Mouse (Mus musculus): ENCODE data around the gene Efhc1. TPM values are rescaled to one million over a fixed set of nuclear protein-coding genes. Genes with fewer than 3 reads are reported as not detected.

Efhc1 gene
- polyA plus RNA-seq, 1 experiment from 2014 or later: 0.39 TPM

DNA sequence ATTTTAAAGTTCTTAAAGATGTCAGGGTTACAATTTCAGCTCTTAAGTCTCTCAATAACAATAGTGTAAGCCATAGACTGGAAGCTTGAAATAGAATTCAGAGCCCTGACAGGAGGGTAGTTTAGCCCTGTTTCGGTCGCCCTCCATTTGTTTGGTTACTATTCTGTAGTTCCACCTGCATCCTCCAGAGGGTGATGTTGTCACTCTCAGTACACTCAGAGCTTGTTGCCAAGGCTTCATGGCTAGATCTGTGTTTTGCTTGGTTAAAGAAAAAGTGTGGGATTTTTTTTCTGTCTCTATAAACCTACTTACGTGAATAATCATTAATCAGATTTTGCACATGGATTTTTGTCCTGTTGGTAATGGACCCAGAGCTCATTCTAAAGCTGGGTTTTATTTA lies 12.4 kb upstream of the Efhc1 start:
- H3K4me3 ChIP-seq (ENCODE audit: low read depth, low read length): no peak overlapping the region
- no peak overlapping the region for H3K9ac ChIP-seq (ENCODE audit: low read depth, low read length)
- WGBS (ENCODE audit: insufficient replicate concordance): 18% methylated on average over 3 of the region's 3 CpGs
- ATAC-seq (ENCODE audit: low read depth): no peak
- no peak overlapping the region for H3K27ac ChIP-seq (ENCODE audit: low read length)
- no peaks in the 10 kb centered on the region for H3K4me1 ChIP-seq (ENCODE audit: control insufficient read depth, low read depth, low read length)
- H3K36me3 ChIP-seq (ENCODE audit: control insufficient read depth, insufficient read depth): no peaks in the 10 kb centered on the region
- no peaks in the 10 kb centered on the region for H3K9me3 ChIP-seq (replicated peaks; ENCODE audit: control insufficient read depth, low read length)
- no peaks in the 10 kb centered on the region for H3K27me3 ChIP-seq (ENCODE audit: control insufficient read depth, insufficient read depth, low read depth, low read length)
- no peak overlapping the region for H3K4me2 ChIP-seq (ENCODE audit: low read depth, low read length)

DNA sequence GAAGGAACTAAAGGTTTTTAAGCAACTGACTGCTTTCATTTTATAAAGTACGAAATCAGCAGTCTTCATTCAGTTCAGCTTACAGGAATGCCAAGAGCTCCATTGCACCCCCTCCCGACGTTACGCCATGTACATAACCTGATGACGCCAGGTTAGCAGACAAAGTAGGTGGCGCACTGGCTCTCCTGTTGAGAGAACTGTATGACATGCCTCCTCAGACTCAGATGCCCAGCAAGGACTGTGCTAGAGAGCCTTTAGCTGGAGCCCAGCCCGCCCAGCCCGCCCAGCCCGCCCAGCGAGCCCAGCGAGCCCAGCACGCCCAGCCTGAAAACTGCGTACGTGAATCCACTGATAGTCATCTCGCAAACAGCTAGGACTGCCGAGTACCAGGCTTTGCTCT lies 11.3 kb upstream of the Efhc1 start:
- H3K27ac ChIP-seq (ENCODE audit: low read length): no peak overlapping the region
- no peak overlapping the region for H3K9ac ChIP-seq (ENCODE audit: low read depth, low read length)
- H3K36me3 ChIP-seq (ENCODE audit: control insufficient read depth, insufficient read depth): no peaks in the 10 kb centered on the region
- no peak overlapping the region for H3K4me3 ChIP-seq (ENCODE audit: low read depth, low read length)
- 35% methylated on average over 16 of the region's 16 CpGs for WGBS (ENCODE audit: insufficient replicate concordance)
- no peaks in the 10 kb centered on the region for H3K27me3 ChIP-seq (ENCODE audit: control insufficient read depth, insufficient read depth, low read depth, low read length)
- H3K4me2 ChIP-seq (ENCODE audit: low read depth, low read length): no peak overlapping the region
- H3K9me3 ChIP-seq (replicated peaks; ENCODE audit: control insufficient read depth, low read length): no peaks in the 10 kb centered on the region
- ATAC-seq (ENCODE audit: low read depth): peak; percentile 83
- no peaks in the 10 kb centered on the region for H3K4me1 ChIP-seq (ENCODE audit: control insufficient read depth, low read depth, low read length)

DNA sequence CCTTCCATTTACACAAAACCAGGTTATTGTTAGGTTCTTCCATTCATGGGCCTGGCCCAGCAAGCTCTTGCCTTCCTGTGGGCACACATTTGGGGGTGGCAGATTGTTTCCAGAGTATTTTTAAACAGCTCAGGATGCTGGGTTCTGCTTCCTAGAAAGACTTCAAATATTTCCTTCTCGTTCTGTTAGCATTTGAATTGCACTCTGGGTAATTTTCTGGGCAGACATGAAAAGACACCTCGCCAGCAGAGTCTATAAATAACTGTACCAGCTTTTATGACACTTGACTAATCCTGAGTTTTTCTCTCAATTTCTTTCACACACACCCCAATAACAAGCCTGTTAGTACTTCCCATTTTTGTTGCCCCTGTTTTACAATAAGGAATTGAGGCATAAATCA lies 10.1 kb upstream of the Efhc1 start:
- H3K9me3 ChIP-seq (replicated peaks; ENCODE audit: control insufficient read depth, low read length): no peaks in the 10 kb centered on the region
- H3K4me3 ChIP-seq (ENCODE audit: low read depth, low read length): no peak overlapping the region
- WGBS (ENCODE audit: insufficient replicate concordance): 29% methylated on average over 2 of the region's 2 CpGs
- no peaks in the 10 kb centered on the region for H3K27me3 ChIP-seq (ENCODE audit: control insufficient read depth, insufficient read depth, low read depth, low read length)
- H3K4me1 ChIP-seq (ENCODE audit: control insufficient read depth, low read depth, low read length): no peaks in the 10 kb centered on the region
- no peak overlapping the region for H3K4me2 ChIP-seq (ENCODE audit: low read depth, low read length)
- no peak overlapping the region for H3K9ac ChIP-seq (ENCODE audit: low read depth, low read length)
- H3K27ac ChIP-seq (ENCODE audit: low read length): no peak overlapping the region
- no peaks in the 10 kb centered on the region for H3K36me3 ChIP-seq (ENCODE audit: control insufficient read depth, insufficient read depth)
- no peak for ATAC-seq (ENCODE audit: low read depth)

DNA sequence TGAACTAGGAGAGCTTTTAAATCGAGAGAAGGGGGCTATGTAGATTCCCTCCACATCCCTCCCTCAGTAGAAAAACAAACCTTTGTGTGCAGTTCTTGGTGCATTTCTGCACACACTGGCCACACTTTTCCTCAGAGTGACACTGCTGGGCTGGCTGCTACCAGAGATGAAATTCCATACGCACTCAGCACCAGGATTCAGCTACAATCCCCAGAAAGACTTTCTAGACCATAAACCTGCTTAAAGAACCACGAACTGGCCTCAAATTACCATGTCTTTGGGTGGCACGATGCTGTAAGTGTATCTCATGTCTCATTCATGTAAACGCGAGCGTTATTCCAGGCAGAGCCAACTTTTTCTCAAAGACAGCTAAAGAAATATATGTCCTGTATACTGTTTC lies 9.6 kb upstream of the Efhc1 start:
- Histone ChIP-seq H3K9me3 (replicated peaks; ENCODE audit: control insufficient read depth, low read length) (no peaks in the 10 kb centered on the region), H3K27me3 (ENCODE audit: control insufficient read depth, insufficient read depth, low read depth, low read length) (no peaks in the 10 kb centered on the region), H3K36me3 (ENCODE audit: control insufficient read depth, insufficient read depth) (no peaks in the 10 kb centered on the region), H3K9ac (ENCODE audit: low read depth, low read length) (no peak overlapping the region), H3K4me3 (ENCODE audit: low read depth, low read length) (no peak overlapping the region), H3K4me2 (ENCODE audit: low read depth, low read length) (no peak overlapping the region), H3K27ac (ENCODE audit: low read length) (no peak overlapping the region), H3K4me1 (ENCODE audit: control insufficient read depth, low read depth, low read length) (no peaks in the 10 kb centered on the region)
- no peak for ATAC-seq (ENCODE audit: low read depth)
- WGBS (ENCODE audit: insufficient replicate concordance): 67% methylated on average over 7 of the region's 7 CpGs

- Histone ChIP-seq H3K27ac (ENCODE audit: low read length) (no peak overlapping the region), H3K27me3 (ENCODE audit: control insufficient read depth, insufficient read depth, low read depth, low read length) (no peaks in the 10 kb centered on the region), H3K36me3 (ENCODE audit: control insufficient read depth, insufficient read depth) (no peaks in the 10 kb centered on the region), H3K9me3 (replicated peaks; ENCODE audit: control insufficient read depth, low read length) (no peaks in the 10 kb centered on the region), H3K4me2 (ENCODE audit: low read depth, low read length) (no peak overlapping the region), H3K4me3 (ENCODE audit: low read depth, low read length) (no peak overlapping the region), H3K9ac (ENCODE audit: low read depth, low read length) (no peak overlapping the region), H3K4me1 (ENCODE audit: control insufficient read depth, low read depth, low read length) (no peaks in the 10 kb centered on the region)
- WGBS (ENCODE audit: insufficient replicate concordance): 87% methylated on average over 2 of the region's 2 CpGs
- ATAC-seq (ENCODE audit: low read depth): no peak
These were observed 8.4 kb upstream of the Efhc1 start for GRCm38 (mm10) chr1:20943016-20943415.

GRCm38 (mm10) chr1:20951799-20952198 lies 373 bp downstream of the Efhc1 start:
- H3K4me1 ChIP-seq (ENCODE audit: control insufficient read depth, low read depth, low read length): peaks cover 5% of the 10 kb centered on the region
- 11% methylated on average over 16 of the region's 16 CpGs for WGBS (ENCODE audit: insufficient replicate concordance)
- 0 out of 2 replicates have a peak, but pooled peaks have one; percentile 5 for ATAC-seq (ENCODE audit: low read depth)
- H3K9me3 ChIP-seq (replicated peaks; ENCODE audit: control insufficient read depth, low read length): no peaks in the 10 kb centered on the region
- H3K4me3 ChIP-seq (ENCODE audit: low read depth, low read length): peak overlapping the region; percentile 60
- H3K9ac ChIP-seq (ENCODE audit: low read depth, low read length): peak overlapping the region; percentile 39
- H3K27ac ChIP-seq (ENCODE audit: low read length): no peak overlapping the region
- H3K4me2 ChIP-seq (ENCODE audit: low read depth, low read length): peak overlapping the region; percentile 76
- no peaks in the 10 kb centered on the region for H3K36me3 ChIP-seq (ENCODE audit: control insufficient read depth, insufficient read depth)
- H3K27me3 ChIP-seq (ENCODE audit: control insufficient read depth, insufficient read depth, low read depth, low read length): no peaks in the 10 kb centered on the region

GRCm38 (mm10) chr1:20954876-20955275 lies 3.5 kb downstream of the Efhc1 start:
- WGBS (ENCODE audit: insufficient replicate concordance): 60% methylated on average over 3 of the region's 3 CpGs

DNA sequence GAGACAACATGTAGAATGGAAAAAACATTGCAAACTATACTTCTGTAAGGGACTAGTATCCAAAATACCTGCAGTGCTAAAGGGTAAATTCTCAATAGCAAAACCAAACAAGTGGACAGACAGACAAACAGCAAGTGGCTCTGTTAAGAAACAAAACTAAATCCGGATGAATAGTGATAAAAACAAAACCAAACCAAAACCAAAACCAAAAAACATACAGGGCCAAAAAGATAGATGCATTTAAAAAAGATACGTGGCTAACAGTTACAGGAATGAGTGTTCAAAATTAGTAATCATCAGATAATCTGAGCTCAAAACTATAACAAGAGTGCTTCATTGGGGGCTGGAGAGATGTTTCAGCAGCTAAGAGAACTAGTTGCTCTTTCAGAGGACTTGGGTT lies 18.2 kb downstream of the Efhc1 start:
- WGBS (ENCODE audit: insufficient replicate concordance): 54% methylated on average over 2 of the region's 2 CpGs

More at GRCm38 (mm10) chr1:20954876-20955275, 3.5 kb downstream of the Efhc1 start:
- H3K9me3 ChIP-seq (replicated peaks; ENCODE audit: control insufficient read depth, low read length): no peaks in the 10 kb centered on the region
- H3K27me3 ChIP-seq (ENCODE audit: control insufficient read depth, insufficient read depth, low read depth, low read length): no peaks in the 10 kb centered on the region
- H3K4me1 ChIP-seq (ENCODE audit: control insufficient read depth, low read depth, low read length): peaks cover 5% of the 10 kb centered on the region
- ATAC-seq (ENCODE audit: low read depth): no peak
- H3K27ac ChIP-seq (ENCODE audit: low read length): no peak overlapping the region
- H3K4me2 ChIP-seq (ENCODE audit: low read depth, low read length): no peak overlapping the region
- H3K9ac ChIP-seq (ENCODE audit: low read depth, low read length): no peak overlapping the region
- no peak overlapping the region for H3K4me3 ChIP-seq (ENCODE audit: low read depth, low read length)
- H3K36me3 ChIP-seq (ENCODE audit: control insufficient read depth, insufficient read depth): no peaks in the 10 kb centered on the region

GRCm38 (mm10) chr1:20973389-20973788 lies 22.0 kb downstream of the Efhc1 start:
- H3K4me1 ChIP-seq (ENCODE audit: control insufficient read depth, low read depth, low read length): no peaks in the 10 kb centered on the region
- H3K27me3 ChIP-seq (ENCODE audit: control insufficient read depth, insufficient read depth, low read depth, low read length): no peaks in the 10 kb centered on the region
- H3K27ac ChIP-seq (ENCODE audit: low read length): no peak overlapping the region
- H3K4me3 ChIP-seq (ENCODE audit: low read depth, low read length): no peak overlapping the region
- H3K9ac ChIP-seq (ENCODE audit: low read depth, low read length): no peak overlapping the region
- ATAC-seq (ENCODE audit: low read depth): no peak
- 32% methylated on average over 6 of the region's 6 CpGs for whole genome bisulfite sequencing (ENCODE audit: insufficient replicate concordance)
- no peaks in the 10 kb centered on the region for H3K9me3 ChIP-seq (replicated peaks; ENCODE audit: control insufficient read depth, low read length)
- H3K4me2 ChIP-seq (ENCODE audit: low read depth, low read length): no peak overlapping the region
- H3K36me3 ChIP-seq (ENCODE audit: control insufficient read depth, insufficient read depth): no peaks in the 10 kb centered on the region

More for the DNA sequence above, 18.2 kb downstream of the Efhc1 start:
- Histone ChIP-seq H3K9me3 (replicated peaks; ENCODE audit: control insufficient read depth, low read length) (no peaks in the 10 kb centered on the region), H3K36me3 (ENCODE audit: control insufficient read depth, insufficient read depth) (no peaks in the 10 kb centered on the region), H3K4me1 (ENCODE audit: control insufficient read depth, low read depth, low read length) (no peaks in the 10 kb centered on the region), H3K27me3 (ENCODE audit: control insufficient read depth, insufficient read depth, low read depth, low read length) (no peaks in the 10 kb centered on the region), H3K27ac (ENCODE audit: low read length) (no peak overlapping the region), H3K4me2 (ENCODE audit: low read depth, low read length) (no peak overlapping the region), H3K9ac (ENCODE audit: low read depth, low read length) (no peak overlapping the region), H3K4me3 (ENCODE audit: low read depth, low read length) (no peak overlapping the region)
- no peak for ATAC-seq (ENCODE audit: low read depth)
